Mouse (Mus musculus) olfactory bulb, adult 2 months (tissue): Measurements from ENCODE around the gene Dusp28.

Experiments
- CTCF ChIP-seq: fragments of 200-500 bp; IDR thresholded peaks from 2 replicates; pipeline ENCODE4 v1.5.1; 2012; ENCODE audit warnings: low read depth, mild to moderate bottlenecking, low read length, moderate library complexity; ENCODE audit not compliant: insufficient read depth
- POLR2A ChIP-seq: fragments of 200-500 bp; IDR thresholded peaks from 2 replicates; pipeline ENCODE4 v1.6.1; 2012; ENCODE audit warnings: mild to moderate bottlenecking, low read depth, low read length, moderate library complexity; ENCODE audit not compliant: insufficient read depth

DNA sequence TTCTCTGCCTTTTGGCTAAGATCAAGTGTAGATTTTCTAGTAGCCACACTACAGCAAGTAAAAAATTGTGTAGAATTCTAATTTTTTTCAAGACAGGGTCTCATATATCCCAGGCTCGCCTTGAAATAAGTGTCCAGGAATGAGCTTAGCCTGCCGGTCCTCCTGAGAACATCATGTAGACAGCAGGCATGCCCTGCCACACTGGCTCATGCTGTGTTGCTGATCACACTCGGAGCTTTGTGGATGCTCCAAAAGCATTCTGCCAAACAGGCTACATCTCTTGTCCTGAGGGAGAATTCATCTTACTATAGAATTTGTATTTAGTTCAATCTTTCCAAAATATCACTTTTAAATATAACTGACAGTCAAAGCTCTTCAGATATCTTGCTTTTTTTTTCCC, 14.0 kb upstream of the Dusp28 start:
- TF ChIP-seq POLR2A (no peak), CTCF (no peak)
